Mouse (Mus musculus): ENCODE data around the gene Cxcl17.

- TF ChIP-seq E2F4 (IDR thresholded peaks at IDR 0.05; ENCODE audit: insufficient read depth) (no peak), MAX (IDR thresholded peaks at IDR 0.05; ENCODE audit: low read depth) (no peak), POLR2A (IDR thresholded peaks at IDR 0.05; ENCODE audit: insufficient read length, low read depth) (no peak), POLR2AphosphoS2 (IDR thresholded peaks at IDR 0.05; ENCODE audit: insufficient read length, low read depth) (no peak)
Measured at GRCm38 (mm10) chr7:25395186-25395557, 17.5 kb downstream of the Cxcl17 start.
